Mouse (Mus musculus): ENCODE measurements around the gene Ehbp1l1. TPM values are rescaled to one million over a fixed set of nuclear protein-coding genes. Genes with fewer than 3 reads are reported as not detected.
"Not testable (repeated sequence)": the region's sequence is repeated elsewhere in the genome, so short reads cannot be mapped to it uniquely, and the experiment has no call there.

Ehbp1l1 gene
- polyA plus RNA-seq, 1 experiment from 2014 or later, result 9.7 TPM

DNA sequence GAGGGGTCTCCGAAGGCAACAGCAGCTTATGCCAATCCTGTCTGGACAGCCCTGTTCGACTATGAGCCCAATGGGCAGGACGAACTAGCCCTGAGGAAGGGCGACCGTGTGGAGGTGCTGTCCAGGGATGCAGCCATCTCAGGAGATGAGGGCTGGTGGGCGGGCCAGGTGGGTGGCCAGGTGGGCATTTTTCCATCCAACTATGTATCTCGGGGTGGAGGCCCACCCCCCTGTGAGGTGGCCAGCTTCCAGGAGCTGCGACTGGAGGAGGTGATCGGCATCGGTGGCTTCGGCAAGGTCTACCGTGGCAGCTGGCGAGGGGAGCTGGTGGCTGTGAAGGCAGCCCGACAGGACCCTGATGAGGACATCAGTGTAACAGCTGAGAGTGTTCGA lies 35.8 kb downstream of the Ehbp1l1 start:
- Histone ChIP-seq H3K9me3 (no peaks in the 10 kb centered on the region), H3K4me3 (peak overlapping the region; percentile 90), H3K27ac (peak overlapping the region; percentile 91), H3K4me1 (replicated peaks) (peaks cover 65% of the 10 kb centered on the region), H3K36me3 (peaks cover 72% of the 10 kb centered on the region), H3K27me3 (ENCODE audit: insufficient read depth, poor library complexity, severe bottlenecking) (peaks cover 15% of the 10 kb centered on the region)
- DNase-seq (ENCODE audit: low spot score), result no peak
- 71% methylated on average over 15 of the region's 15 CpGs for WGBS

DNA sequence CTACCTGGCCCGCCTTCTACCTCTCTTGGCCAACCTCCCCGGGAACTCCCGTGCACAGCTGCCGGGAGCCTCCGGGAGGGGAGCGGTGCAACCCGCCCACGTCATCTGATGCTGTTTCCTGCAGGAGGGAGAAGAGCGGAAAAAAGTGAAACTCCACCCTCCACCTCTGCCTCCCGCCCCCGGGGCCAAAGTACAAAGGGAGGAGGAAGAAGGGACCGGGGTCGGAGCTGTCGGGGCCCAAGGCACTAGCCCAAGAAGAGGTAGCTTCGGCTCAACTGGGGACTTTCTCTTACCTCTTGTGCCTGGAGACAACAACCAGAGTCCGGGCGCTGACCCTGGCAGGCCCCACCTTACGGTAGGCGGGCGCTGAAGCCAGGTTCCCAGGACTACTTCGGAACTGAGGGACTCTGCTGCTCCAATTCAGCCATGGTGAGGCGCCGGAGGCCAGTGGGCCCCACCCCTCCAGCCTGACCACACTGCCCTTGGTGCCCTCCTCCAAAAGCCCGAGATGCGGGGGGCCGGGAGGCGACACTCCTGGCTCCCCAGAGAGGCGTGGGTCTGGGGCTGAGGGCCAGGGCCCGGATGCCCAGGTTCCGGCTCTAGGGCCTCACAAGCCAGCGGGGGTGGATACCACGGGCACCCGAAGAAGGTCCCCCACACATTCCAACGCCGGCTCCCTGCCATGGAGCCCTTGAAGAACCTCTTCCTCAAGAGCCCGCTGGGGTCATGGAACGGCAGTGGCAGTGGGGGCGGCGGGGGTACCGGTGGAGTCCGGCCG lies 36.4 kb downstream of the Ehbp1l1 start:
- DNase-seq (ENCODE audit: low spot score), result peak; percentile 78
- Histone ChIP-seq H3K9me3 (no peaks in the 10 kb centered on the region), H3K4me1 (replicated peaks) (peaks cover 61% of the 10 kb centered on the region), H3K27me3 (ENCODE audit: insufficient read depth, poor library complexity, severe bottlenecking) (peaks cover 9% of the 10 kb centered on the region), H3K4me3 (peak overlapping the region; percentile 90), H3K27ac (peak overlapping the region; percentile 91), H3K36me3 (peaks cover 72% of the 10 kb centered on the region)
- WGBS, result 12% methylated on average over 42 of the region's 42 CpGs

DNA sequence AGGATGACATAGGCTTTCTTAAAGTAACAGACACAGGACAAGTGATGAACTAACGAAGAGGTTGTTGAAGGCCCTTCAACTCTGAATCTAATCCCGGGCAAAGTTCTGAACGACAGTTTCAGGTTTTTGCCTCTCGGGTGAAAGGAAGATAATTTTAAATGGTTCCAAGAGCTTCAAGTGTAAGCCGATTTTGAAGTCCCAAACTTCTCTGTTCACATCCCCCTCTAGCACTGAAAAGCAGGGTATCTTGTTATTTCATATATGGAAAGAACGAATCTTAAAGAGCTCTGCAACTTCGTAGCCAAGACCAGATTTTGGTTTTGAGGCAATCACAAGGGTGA lies 37.1 kb downstream of the Ehbp1l1 start:
- 1% methylated on average over 7 of the region's 7 CpGs for WGBS
- no peak for DNase-seq (ENCODE audit: low spot score)
- Histone ChIP-seq H3K27ac (peak overlapping the region; percentile 91), H3K4me1 (replicated peaks) (peaks cover 61% of the 10 kb centered on the region), H3K9me3 (no peaks in the 10 kb centered on the region), H3K27me3 (ENCODE audit: insufficient read depth, poor library complexity, severe bottlenecking) (0 out of 2 replicates have a peak, but pooled peaks cover 2% of the 10 kb centered on the region), H3K36me3 (peaks cover 72% of the 10 kb centered on the region), H3K4me3 (peak overlapping the region; percentile 90)

DNA sequence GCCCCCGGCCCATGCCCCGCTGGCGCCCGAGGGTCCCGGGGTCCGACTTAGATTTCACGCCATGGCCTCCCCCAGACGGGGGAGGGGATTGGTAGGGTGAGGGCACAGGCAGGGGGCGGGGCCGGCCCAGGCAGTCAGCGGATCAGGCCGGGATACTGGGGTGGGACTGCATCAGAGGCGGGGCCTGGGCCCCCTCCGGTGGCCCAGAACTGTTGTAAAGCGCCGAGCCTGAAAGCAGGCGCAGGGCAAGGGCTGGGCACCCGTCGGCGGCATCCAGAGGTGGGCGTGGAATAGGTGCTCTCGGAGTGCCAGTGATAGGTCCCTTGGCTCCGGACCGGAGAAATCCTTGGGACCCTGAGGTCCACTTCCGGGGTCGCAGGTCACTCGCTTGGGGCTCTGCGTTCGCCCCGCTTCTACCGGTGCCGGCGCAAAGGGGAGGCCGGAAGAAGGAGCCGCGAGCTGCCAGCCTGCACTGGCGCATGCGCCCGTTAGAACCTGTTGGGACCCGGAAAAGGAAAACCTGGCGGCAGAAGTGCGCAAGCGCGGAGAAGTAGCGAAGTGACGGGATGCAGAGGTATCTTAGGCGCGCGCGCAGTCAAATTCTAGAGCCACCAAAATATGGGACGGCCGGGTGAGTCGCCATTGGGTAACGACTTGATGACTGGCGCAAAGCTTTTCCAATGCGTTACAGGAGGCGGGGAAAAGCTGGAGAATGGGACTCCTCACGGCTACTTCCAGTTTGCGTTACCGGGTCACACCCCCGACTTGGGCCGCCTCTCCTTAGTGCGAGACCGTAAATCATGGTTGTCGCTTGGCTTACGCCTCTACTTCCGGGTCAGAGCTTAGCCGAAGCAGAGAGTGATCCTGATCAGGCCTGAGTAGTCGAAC lies 37.7 kb downstream of the Ehbp1l1 start, which contains the start of the genes Map3k11 and Pcnx3:
Map3k11 (plus strand) TSS at position 543 of the 888 bp plus-strand sequence.
Pcnx3 (minus strand) TSS at position 709 of the 888 bp plus-strand sequence.
- Histone ChIP-seq H3K4me1 (replicated peaks) (peaks cover 56% of the 10 kb centered on the region), H3K36me3 (peaks cover 72% of the 10 kb centered on the region)

DNA sequence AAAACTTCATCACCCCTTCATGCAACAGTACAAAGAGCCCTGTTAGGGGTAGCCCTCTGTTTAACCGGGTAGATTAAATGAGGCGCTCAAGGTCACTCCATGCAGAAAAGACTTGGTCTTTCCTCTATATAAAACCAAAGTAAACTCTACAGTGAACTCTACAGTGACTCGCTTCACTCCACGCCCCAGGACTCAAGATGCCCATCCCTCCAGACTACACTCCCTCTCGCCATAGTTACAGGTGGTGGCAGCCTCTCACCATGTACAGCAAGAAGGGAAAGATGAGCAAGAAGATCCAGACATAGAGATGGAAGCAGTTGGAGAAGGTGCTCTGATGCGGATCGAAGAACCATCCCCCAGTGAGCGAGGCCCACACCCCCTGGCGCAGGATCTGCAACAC lies 38.4 kb downstream of the Ehbp1l1 start:
- Histone ChIP-seq H3K4me3 (peak overlapping the region; percentile 90), H3K27me3 (ENCODE audit: insufficient read depth, poor library complexity, severe bottlenecking) (no peaks in the 10 kb centered on the region), H3K4me1 (replicated peaks) (peaks cover 48% of the 10 kb centered on the region), H3K36me3 (peaks cover 72% of the 10 kb centered on the region), H3K9me3 (no peaks in the 10 kb centered on the region), H3K27ac (peak overlapping the region; percentile 91)
- DNase-seq (ENCODE audit: low spot score), result no peak
- 21% methylated on average over 9 of the region's 9 CpGs for WGBS

More for the DNA sequence above, 37.7 kb downstream of the Ehbp1l1 start, which contains the start of the genes Map3k11 and Pcnx3:
- DNase-seq (ENCODE audit: low spot score), result peak; percentile 98
- H3K4me3 ChIP-seq, result peak within 1 kb of the TSS; percentile 90
- peak within 1 kb of the TSS; percentile 91 for H3K27ac ChIP-seq
- no peaks in the 10 kb centered on the region for H3K27me3 ChIP-seq (ENCODE audit: insufficient read depth, poor library complexity, severe bottlenecking)
- H3K9me3 ChIP-seq, result no peaks in the 10 kb centered on the region
- under 1% methylated on average over 69 of the region's 69 CpGs for WGBS

DNA sequence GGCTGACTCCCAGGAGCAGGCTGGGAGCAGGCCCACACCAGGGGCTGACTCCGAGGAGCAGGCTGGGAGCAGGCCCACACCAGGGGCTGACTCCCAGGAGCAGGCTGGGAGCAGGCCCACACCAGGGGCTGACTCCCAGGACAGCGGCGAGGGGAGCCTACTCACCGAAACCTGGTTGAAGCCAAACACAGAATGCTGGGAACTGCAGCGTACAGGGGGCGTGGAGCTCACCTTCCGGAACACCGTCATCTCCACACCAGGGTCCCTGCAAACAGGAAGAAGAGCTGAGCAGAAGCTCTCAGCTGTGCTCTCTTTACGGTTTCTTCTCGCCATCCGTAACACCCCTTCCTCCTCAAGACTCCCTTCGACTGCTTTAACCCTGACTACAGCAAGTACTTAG lies 39.2 kb downstream of the Ehbp1l1 start:
- H3K9me3 ChIP-seq; H3K27me3 ChIP-seq (ENCODE audit: insufficient read depth, poor library complexity, severe bottlenecking); H3K27ac ChIP-seq; DNase-seq (ENCODE audit: low spot score): not testable (repeated sequence)
- Histone ChIP-seq H3K4me1 (replicated peaks) (peaks cover 41% of the 10 kb centered on the region), H3K36me3 (peaks cover 72% of the 10 kb centered on the region), H3K4me3 (peak overlapping the region; percentile 90)
- 95% methylated on average over 12 of the region's 12 CpGs for WGBS

DNA sequence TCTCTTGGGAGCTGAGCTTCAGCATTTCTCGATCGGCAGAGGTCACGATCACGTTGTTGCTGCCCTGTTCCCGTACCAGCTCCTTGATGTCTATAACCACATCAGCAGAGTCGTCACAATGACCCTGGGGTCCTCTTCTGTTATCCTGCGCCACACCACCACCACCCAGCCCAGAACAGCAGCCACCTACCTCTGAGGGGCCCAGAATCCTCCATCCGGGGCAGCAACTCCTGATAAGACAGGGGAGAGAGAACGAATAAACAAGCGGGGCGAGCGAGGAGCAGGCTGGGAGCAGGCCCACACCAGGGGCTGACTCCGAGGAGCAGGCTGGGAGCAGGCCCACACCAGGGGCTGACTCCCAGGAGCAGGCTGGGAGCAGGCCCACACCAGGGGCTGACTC lies 39.7 kb downstream of the Ehbp1l1 start:
- H3K27me3 ChIP-seq (ENCODE audit: insufficient read depth, poor library complexity, severe bottlenecking), result no peaks in the 10 kb centered on the region
- H3K4me3 ChIP-seq, result no peak overlapping the region
- no peak for DNase-seq (ENCODE audit: low spot score)
- 91% methylated on average over 13 of the region's 13 CpGs for WGBS
- no peak overlapping the region for H3K27ac ChIP-seq
- H3K4me1 ChIP-seq (replicated peaks), result peaks cover 35% of the 10 kb centered on the region
- H3K9me3 ChIP-seq, result no peaks in the 10 kb centered on the region
- peaks cover 72% of the 10 kb centered on the region for H3K36me3 ChIP-seq

DNA sequence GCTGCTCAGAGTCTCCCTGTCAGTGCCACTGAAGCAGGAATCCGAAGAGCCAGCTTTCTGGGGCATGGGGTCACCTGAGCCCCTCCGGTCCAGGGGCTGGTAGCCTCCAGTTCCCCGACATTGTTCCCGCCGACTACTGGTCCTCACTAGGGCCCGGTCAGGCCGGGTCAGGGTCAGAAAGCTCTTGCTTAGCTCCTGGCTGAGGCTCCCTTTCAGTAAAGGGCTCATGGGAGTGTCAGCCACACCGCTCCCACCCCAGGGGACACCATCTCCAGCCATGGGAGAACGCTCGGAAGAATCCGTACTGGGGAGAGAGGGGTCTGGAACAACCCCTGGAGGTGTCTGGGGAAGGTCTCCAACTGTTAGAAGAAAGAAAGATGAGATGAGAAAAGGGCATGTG lies 40.3 kb downstream of the Ehbp1l1 start:
- WGBS, result 94% methylated on average over 11 of the region's 11 CpGs
- H3K36me3 ChIP-seq, result peaks cover 72% of the 10 kb centered on the region
- H3K9me3 ChIP-seq, result no peaks in the 10 kb centered on the region
- no peak overlapping the region for H3K4me3 ChIP-seq
- peaks cover 30% of the 10 kb centered on the region for H3K4me1 ChIP-seq (replicated peaks)
- no peak for DNase-seq (ENCODE audit: low spot score)
- H3K27me3 ChIP-seq (ENCODE audit: insufficient read depth, poor library complexity, severe bottlenecking), result no peaks in the 10 kb centered on the region
- no peak overlapping the region for H3K27ac ChIP-seq

DNA sequence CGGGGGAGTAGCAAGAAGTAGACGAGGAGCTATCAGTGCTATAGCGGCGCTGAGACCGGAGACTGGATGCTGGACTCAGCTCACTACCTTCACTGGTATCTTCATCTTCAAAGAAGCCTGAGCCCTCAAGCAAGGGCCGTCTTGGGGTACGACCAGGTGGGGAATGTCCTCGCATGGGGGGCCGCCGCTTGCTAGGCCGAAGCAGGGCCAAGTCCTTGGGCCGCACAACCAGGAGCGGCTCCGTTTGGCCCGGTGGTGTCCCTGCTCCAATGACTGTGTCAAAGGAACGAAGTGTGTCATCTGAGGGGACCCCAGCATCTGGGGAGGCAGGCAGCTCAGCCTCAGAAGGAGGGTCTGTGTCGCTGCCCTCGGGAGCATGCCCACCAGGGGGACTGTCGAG lies 40.7 kb downstream of the Ehbp1l1 start:
- Histone ChIP-seq H3K4me3 (peak overlapping the region; percentile 13; the same call in 1 of the 2 replicates), H3K27ac (no peak overlapping the region), H3K27me3 (ENCODE audit: insufficient read depth, poor library complexity, severe bottlenecking) (no peaks in the 10 kb centered on the region), H3K9me3 (no peaks in the 10 kb centered on the region), H3K36me3 (peaks cover 72% of the 10 kb centered on the region), H3K4me1 (replicated peaks) (peaks cover 25% of the 10 kb centered on the region)
- WGBS, result 93% methylated on average over 19 of the region's 19 CpGs
- DNase-seq (ENCODE audit: low spot score), result no peak

DNA sequence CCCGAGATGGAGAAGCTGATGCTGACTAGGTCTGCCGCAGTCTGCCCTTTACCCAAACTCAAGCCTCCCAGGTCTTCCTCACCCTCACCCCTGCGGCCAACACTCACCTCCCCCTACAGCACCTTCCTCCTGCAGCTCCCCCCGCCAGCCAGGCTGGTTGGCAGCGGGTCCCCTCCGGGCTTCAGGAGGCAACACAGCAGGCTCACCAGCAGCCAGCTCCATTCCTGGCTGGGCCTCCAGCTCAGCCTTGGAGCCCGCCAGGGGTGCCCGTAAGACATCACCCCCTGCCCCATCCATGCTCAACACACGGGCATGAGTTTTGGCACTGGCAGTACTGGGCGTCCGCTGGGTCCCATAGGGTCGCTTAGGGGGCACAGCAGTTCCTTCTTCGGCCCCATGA lies 41.1 kb downstream of the Ehbp1l1 start:
- WGBS, result 91% methylated on average over 13 of the region's 13 CpGs

DNA sequence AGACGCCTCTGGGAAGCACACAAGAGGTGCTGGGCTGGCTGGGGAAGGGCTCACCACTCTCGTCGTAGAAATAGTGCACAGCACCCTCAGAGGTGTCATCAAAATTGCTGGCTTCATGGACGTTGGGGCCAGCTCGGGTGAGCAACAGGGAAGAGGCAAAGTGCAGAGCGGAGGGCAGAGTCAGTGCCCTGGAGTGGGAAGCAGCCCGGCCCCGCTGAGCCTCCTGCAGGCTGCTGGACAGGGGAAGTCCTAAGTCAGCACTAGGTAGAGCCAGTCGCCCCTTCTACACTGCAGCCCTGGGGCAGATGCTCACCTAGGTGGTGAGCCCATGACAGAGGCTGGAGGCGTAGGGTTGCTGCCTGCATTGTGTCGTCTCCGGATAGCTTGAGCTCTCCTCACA lies 41.9 kb downstream of the Ehbp1l1 start:
- H3K4me3 ChIP-seq, result no peak overlapping the region
- H3K36me3 ChIP-seq, result peaks cover 81% of the 10 kb centered on the region
- no peak overlapping the region for H3K27ac ChIP-seq
- H3K9me3 ChIP-seq, result no peaks in the 10 kb centered on the region
- WGBS, result 93% methylated on average over 12 of the region's 12 CpGs
- H3K4me1 ChIP-seq (replicated peaks), result peaks cover 14% of the 10 kb centered on the region
- DNase-seq (ENCODE audit: low spot score), result no peak
- H3K27me3 ChIP-seq (ENCODE audit: insufficient read depth, poor library complexity, severe bottlenecking), result no peaks in the 10 kb centered on the region

More for the DNA sequence above, 41.1 kb downstream of the Ehbp1l1 start:
- Histone ChIP-seq H3K36me3 (peaks cover 74% of the 10 kb centered on the region), H3K9me3 (no peaks in the 10 kb centered on the region), H3K4me1 (replicated peaks) (peaks cover 21% of the 10 kb centered on the region), H3K4me3 (0 out of 2 replicates have a peak overlapping the region, but pooled peaks have one; percentile 13), H3K27ac (no peak overlapping the region), H3K27me3 (ENCODE audit: insufficient read depth, poor library complexity, severe bottlenecking) (no peaks in the 10 kb centered on the region)
- DNase-seq (ENCODE audit: low spot score), result no peak

DNA sequence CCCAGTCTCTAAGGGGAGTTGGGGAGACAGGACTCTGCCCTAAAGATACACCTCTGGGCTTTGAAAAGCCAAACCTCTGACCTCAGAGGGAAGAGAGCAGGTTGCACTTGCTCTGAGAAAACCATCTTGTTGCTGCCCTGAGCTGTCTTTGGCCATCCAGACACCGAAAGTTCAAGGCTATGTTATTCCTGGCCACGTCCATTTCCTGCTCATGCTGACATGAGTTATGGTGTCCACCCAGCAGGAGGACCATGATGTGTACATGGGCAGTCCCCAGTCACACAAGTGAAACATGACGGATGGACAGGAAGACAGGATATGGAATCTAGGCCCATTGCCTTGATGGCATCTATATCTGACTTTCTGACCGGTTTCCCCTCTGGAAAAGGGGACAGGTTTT lies 45.7 kb downstream of the Ehbp1l1 start:
- Histone ChIP-seq H3K36me3 (peaks cover 98% of the 10 kb centered on the region), H3K4me3 (no peak overlapping the region), H3K9me3 (no peaks in the 10 kb centered on the region), H3K4me1 (replicated peaks) (no peaks in the 10 kb centered on the region), H3K27me3 (ENCODE audit: insufficient read depth, poor library complexity, severe bottlenecking) (no peaks in the 10 kb centered on the region), H3K27ac (no peak overlapping the region)
- WGBS, result 89% methylated on average over 4 of the region's 4 CpGs
- DNase-seq (ENCODE audit: low spot score), result no peak

DNA sequence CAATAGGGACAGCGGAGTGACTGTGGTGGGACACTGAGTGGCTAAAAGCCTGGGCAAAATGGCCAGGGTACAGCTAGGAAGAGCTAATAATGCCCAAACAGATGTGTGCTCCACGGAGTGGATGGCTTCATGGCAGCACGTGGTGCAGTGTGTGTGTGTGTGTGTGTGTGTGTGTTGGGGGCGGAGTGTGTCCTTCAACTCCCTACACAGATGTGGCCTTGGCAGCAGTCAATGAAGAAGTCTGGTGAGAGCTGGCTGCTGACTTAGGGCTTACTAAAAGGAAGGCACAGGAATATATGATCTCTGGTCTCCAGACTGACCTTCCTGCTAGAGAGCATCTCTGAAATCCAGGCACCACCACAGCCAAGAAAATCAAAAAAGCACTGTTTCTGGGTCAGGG lies 57.7 kb downstream of the Ehbp1l1 start:
- 93% methylated on average over 4 of the region's 4 CpGs for whole genome bisulfite sequencing
- peaks cover 90% of the 10 kb centered on the region for H3K36me3 ChIP-seq
- DNase-seq (ENCODE audit: low spot score), result no peak
- no peak overlapping the region for H3K4me3 ChIP-seq
- no peaks in the 10 kb centered on the region for H3K27me3 ChIP-seq (ENCODE audit: insufficient read depth, poor library complexity, severe bottlenecking)
- H3K4me1 ChIP-seq (replicated peaks), result peaks cover 13% of the 10 kb centered on the region
- H3K27ac ChIP-seq, result no peak overlapping the region
- no peaks in the 10 kb centered on the region for H3K9me3 ChIP-seq
